Mouse (Mus musculus): ENCODE results near the gene Sec14l2.
"Not testable (repeated sequence)": the region's sequence is repeated elsewhere in the genome, so short reads cannot be mapped to it uniquely, and the experiment has no call there.

The Sec14l2 gene

DNA sequence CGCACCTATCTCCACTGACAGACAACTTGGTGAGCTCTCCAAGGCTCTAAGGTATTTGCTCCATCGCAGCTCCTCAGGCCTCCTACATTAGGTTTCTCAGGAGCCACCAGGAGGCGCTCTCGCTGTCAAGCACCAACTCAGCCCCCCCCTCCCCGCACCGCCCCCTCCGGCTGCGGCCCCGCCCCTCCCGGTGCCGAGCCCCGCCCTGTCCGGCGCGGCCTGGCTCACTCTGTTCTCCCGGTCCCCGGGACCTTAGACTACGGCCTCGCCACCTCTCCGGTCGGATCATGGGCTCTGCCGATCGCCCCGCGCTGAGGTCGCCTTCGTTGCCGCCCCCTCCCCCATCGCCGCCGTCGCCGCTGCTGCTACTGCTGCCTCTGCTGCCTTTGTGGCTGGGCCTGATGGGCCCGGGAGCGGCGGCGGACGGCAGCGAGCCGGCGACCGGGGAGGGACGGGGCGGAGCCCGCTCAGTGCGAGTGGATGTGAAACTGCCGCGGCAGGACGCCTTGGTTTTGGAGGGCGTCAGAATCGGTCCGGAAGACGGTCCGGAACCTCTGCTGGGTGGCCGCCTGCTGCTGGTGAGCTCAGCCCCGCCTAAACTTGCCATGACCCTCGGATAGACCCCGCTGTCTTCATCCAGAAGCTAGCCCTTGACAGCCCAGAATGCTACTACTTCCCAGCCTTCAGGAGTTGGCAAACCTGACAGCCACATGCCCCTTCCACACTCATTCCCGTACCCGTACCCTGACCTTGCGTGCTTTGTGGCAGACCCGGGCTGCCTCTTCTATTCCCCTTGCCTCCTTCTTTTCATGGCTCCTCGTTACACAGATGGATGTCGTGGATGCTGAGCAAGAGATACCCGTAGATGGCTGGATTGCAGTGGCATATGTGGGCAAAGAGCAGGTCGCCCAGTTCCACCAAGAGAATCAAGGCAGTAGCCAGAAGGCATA lies 12.0 kb upstream of the Sec14l2 start, which contains the start of gene Rnf215:
Rnf215 (plus strand) TSS at position 217 of the 950 bp plus-strand sequence.
- in situ Hi-C loops (cut with MboI; ENCODE audit: low pct_unique_long_range_greater_than_20kb in 1 of 2, low sequenced_read_pairs in 2 of 2, unreplicated experiment in 1 of 2) = no loop called here

DNA sequence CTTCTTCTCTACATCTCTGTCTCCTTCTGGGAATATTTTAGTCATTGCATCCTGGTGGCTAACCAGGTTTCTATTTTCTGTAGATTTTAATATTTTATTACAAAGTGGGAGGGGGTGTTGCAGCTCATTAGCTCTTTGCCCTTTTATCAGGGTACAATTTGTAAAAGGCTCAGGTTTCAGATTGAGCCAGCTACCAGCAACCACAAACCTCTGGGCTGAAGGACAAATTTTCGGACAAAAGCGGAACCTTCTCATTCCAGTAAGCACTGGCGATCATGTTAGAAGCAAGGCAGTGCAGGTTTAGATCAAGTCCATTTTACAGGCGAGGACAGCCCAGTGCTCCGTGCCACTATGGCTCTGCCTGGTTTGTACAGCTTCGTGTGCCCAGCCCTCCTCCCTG lies 11.2 kb upstream of the Sec14l2 start:
- in situ Hi-C loops (cut with MboI; ENCODE audit: low pct_unique_long_range_greater_than_20kb in 1 of 2, low sequenced_read_pairs in 2 of 2, unreplicated experiment in 1 of 2) = no loop called here

DNA sequence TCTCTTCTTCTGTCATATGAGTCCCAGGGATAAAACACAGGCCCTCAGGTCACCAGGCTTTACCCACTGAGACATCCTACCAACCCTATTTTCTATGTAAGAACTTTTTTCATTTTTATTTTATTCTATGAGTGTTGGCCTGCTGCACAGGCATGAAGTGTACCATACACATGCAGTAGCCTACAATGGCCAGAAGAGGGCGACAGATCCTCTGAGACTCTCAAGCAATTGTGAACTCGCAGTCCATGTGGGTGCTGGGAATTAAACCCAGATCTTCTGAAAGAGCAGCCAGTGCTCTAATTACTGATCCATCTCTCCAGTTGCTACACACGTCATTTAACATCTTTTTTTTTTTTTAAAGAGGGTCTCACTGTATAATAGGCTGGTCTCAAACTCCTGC lies 10.2 kb upstream of the Sec14l2 start:
- in situ Hi-C loops (cut with MboI; ENCODE audit: low pct_unique_long_range_greater_than_20kb in 1 of 2, low sequenced_read_pairs in 2 of 2, unreplicated experiment in 1 of 2) = no loop called here

GRCm38 (mm10) chr11:4128461-4128860 lies 5.2 kb upstream of the Sec14l2 start:
- in situ Hi-C loops (cut with MboI; ENCODE audit: low pct_unique_long_range_greater_than_20kb in 1 of 2, low sequenced_read_pairs in 2 of 2, unreplicated experiment in 1 of 2) = not testable (repeated sequence)

DNA sequence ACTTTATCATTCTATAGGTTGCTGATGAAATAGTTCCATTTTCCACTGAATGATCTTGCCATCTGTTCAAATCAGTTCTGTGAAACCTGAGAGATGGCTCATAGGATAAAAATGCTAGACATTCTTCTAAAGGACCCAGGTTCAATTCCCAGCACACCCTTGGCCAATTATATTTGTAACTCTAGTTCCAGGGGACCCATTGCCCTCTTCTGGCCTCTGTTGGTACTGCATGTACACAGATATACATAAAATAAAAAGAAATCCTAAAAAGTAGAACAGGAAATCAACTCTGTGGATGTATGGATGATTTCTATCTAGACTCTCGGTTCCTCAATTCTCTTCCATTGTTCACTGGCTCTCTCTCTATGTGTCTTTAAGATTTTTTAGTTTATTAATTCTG lies 3.8 kb upstream of the Sec14l2 start:
- in situ Hi-C loops (cut with MboI; ENCODE audit: low pct_unique_long_range_greater_than_20kb in 1 of 2, low sequenced_read_pairs in 2 of 2, unreplicated experiment in 1 of 2) = no loop called here

DNA sequence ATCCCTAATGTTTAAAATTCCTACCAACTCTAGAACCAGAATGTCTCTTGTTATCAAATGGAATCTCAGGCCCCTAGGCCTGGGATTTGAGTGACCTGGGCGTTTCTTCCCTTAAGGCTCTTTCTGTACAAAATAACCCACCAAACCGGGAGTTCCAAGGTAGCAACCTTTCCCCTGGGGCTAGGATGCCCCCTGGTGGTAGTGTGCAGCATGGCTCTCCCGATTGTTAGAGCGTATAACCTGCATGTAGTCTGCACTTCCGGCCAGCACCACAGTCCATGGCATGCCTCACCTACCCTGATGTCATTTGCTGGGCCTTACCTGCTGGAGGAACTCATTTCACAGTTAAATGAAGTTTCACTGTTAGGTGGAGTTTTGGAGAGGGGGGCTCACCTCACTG lies 707 bp upstream of the Sec14l2 start:
- in situ Hi-C loops (cut with MboI; ENCODE audit: low pct_unique_long_range_greater_than_20kb in 1 of 2, low sequenced_read_pairs in 2 of 2, unreplicated experiment in 1 of 2) = no loop called here

GRCm38 (mm10) chr11:4122226-4122625 lies 989 bp downstream of the Sec14l2 start:
- in situ Hi-C loops (cut with MboI; ENCODE audit: low pct_unique_long_range_greater_than_20kb in 1 of 2, low sequenced_read_pairs in 2 of 2, unreplicated experiment in 1 of 2) = no loop called here

DNA sequence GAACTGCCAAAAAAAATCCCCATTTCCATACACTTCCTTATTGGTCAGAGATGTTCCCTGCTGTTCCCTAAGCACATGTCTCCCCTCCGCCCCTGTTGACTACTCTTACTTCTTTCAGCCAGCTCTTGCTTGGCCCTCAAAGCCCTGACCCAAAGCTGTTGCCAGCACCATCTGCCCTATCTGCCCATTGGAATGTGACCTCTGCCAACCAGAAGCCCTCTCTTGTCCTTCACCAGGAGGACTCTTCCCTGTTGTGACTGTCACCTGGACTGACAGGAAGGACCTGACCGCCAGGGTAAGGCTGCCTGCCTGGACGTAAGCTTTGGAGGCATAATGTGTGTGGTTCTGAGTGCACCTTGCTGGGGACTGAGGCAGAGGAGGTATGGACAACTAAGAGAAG lies 1.5 kb downstream of the Sec14l2 start:
- in situ Hi-C loops (cut with MboI; ENCODE audit: low pct_unique_long_range_greater_than_20kb in 1 of 2, low sequenced_read_pairs in 2 of 2, unreplicated experiment in 1 of 2) = no loop called here

DNA sequence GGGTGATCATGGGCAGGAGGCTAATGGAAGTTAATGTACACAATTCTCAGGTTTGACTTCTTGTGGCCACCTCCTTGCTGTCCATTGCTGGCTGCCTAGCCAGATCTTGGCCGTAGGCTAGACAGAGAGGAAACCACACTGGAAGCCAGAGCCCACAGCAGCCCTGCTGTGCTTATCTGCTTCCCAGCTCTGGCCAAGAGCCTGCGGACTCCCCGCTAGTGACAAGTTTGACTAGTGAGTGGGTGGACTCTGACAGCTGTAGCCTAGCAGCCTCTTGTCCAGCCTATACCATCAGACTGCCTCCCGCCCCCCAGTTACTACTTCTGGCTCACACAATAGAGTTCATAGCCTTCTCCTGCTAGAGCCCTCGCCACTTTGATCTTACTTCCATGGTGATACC lies 3.6 kb downstream of the Sec14l2 start:
- in situ Hi-C loops (cut with MboI; ENCODE audit: low pct_unique_long_range_greater_than_20kb in 1 of 2, low sequenced_read_pairs in 2 of 2, unreplicated experiment in 1 of 2) = no loop called here

- in situ Hi-C loops (cut with MboI; ENCODE audit: low pct_unique_long_range_greater_than_20kb in 1 of 2, low sequenced_read_pairs in 2 of 2, unreplicated experiment in 1 of 2) = no loop called here
These were observed 4.9 kb downstream of the Sec14l2 start for GRCm38 (mm10) chr11:4118081-4118921.

GRCm38 (mm10) chr11:4117372-4118071 lies 5.7 kb downstream of the Sec14l2 start:
- in situ Hi-C loops (cut with MboI; ENCODE audit: low pct_unique_long_range_greater_than_20kb in 1 of 2, low sequenced_read_pairs in 2 of 2, unreplicated experiment in 1 of 2) = no loop called here

DNA sequence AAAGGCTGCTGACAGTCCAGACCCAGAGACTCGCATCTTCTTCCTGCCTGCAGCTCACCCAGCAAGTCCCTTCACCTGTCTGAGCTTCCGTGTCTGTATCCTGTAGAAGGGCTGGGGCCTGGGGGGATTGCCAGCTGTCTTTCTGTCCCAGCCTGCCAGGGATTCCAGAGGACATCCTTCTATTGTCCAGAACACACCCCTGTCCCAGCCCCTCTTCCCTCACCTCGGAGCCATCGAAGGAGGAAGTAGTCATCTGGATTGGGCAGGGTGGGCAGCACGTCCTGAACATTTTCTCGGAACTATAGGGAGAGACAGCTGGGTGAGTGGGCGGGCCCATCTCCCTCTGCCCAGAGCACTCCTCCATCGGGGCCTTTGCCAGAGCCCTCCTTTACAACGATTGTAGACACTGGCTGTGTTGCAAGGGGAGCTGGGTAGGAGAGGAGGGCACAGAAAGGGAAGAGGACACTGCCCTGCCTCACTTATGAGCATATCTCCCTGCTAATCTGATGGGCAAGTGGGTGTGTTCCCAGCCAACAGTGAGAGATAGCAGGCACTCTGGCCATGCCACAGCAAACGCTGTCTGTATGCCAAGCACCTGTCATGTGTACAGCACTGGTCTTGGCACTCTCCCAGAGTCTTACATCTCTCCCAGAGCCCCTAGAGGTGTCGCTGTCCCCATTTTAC lies 6.6 kb downstream of the Sec14l2 start:
- in situ Hi-C loops (cut with MboI; ENCODE audit: low pct_unique_long_range_greater_than_20kb in 1 of 2, low sequenced_read_pairs in 2 of 2, unreplicated experiment in 1 of 2) = no loop called here

GRCm38 (mm10) chr11:4115407-4115806 lies 7.8 kb downstream of the Sec14l2 start:
- in situ Hi-C loops (cut with MboI; ENCODE audit: low pct_unique_long_range_greater_than_20kb in 1 of 2, low sequenced_read_pairs in 2 of 2, unreplicated experiment in 1 of 2) = no loop called here

- in situ Hi-C loops (cut with MboI; ENCODE audit: low pct_unique_long_range_greater_than_20kb in 1 of 2, low sequenced_read_pairs in 2 of 2, unreplicated experiment in 1 of 2) = not testable (repeated sequence)
These were observed 8.7 kb downstream of the Sec14l2 start for GRCm38 (mm10) chr11:4114541-4114940.

GRCm38 (mm10) chr11:4113970-4114369 lies 9.2 kb downstream of the Sec14l2 start:
- in situ Hi-C loops (cut with MboI; ENCODE audit: low pct_unique_long_range_greater_than_20kb in 1 of 2, low sequenced_read_pairs in 2 of 2, unreplicated experiment in 1 of 2) = no loop called here

DNA sequence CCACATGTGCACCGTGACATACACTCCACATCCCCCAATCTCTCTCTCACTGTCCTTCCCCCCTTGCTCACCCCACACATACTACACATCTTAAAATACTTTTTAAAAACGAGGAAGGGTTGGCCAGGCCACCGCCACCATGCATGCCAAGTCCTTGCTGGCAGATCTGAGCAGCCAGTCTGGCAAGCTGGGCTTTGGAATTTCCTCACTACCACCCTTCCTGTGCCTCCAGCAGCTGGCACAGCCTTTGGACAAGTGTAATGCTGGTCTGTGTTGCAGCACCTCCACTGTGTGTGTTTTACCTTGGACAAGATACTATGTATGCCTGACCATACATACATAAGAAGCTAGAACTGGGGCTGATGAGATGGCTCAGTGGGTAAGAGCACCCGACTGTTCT lies 9.7 kb downstream of the Sec14l2 start:
- in situ Hi-C loops (cut with MboI; ENCODE audit: low pct_unique_long_range_greater_than_20kb in 1 of 2, low sequenced_read_pairs in 2 of 2, unreplicated experiment in 1 of 2) = no loop called here

DNA sequence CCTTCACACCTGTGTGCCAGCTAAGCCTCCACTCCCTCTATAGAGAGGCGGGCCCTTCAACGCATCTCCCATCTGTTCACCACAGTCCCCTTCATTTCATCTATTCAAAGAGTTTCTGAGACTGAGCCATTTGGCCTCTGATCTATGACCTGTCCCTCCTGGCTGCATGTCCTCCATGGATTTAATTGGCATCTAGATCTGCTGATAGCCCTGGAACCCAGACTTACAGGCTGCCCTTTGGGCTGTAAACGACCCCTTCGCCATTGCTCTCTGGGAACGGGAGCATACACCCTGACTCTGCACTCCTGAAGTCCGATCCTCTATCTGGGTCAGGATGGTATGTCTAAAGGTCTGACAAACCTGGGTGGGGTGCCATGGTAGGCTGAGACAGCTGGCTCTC lies 10.4 kb downstream of the Sec14l2 start:
- in situ Hi-C loops (cut with MboI; ENCODE audit: low pct_unique_long_range_greater_than_20kb in 1 of 2, low sequenced_read_pairs in 2 of 2, unreplicated experiment in 1 of 2) = no loop called here

- in situ Hi-C loops (cut with MboI; ENCODE audit: low pct_unique_long_range_greater_than_20kb in 1 of 2, low sequenced_read_pairs in 2 of 2, unreplicated experiment in 1 of 2) = no loop called here
These were observed 11.2 kb downstream of the Sec14l2 start for GRCm38 (mm10) chr11:4112033-4112432.
